Mouse (Mus musculus): Measurements from ENCODE around the gene Ankrd52.

Ankrd52 gene

DNA sequence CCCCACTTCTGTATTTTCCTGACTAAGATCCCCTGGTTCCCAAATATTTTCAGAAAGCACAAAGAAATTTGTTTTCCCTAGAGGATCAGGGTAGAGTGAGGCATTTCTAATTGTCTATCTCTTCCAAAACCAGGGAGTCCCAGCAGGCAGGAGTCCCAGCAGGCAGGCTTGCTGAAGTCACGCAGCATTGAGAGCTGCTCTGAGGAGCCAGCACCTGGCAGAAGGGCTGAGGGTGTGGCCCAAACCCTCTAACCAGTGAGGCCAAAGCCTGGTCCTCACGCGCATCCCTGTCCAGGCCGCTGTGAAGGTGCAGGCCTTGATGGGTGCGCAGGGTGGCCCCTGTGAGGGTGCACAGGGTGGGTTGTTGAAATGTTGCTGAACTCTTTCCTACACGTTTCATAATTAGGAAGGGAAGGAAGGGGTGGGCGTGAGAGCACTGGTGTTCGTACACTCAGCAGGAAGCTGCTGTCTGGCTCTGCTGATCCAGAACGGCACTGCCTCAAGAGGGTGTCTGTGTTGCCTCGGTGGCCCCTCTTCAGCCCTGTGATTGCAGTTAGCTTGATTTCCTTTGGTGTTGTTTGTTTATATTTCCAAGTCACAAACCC lies 61.9 kb downstream of the Ankrd52 start:
- peak; percentile 41 to 65 for DNase-seq (ENCODE audit: low spot score in 2 of 2)

GRCm38 (mm10) chr10:128440407-128440806 lies 63.5 kb downstream of the Ankrd52 start:
- no peak for DNase-seq (ENCODE audit: low spot score in 2 of 2)

DNA sequence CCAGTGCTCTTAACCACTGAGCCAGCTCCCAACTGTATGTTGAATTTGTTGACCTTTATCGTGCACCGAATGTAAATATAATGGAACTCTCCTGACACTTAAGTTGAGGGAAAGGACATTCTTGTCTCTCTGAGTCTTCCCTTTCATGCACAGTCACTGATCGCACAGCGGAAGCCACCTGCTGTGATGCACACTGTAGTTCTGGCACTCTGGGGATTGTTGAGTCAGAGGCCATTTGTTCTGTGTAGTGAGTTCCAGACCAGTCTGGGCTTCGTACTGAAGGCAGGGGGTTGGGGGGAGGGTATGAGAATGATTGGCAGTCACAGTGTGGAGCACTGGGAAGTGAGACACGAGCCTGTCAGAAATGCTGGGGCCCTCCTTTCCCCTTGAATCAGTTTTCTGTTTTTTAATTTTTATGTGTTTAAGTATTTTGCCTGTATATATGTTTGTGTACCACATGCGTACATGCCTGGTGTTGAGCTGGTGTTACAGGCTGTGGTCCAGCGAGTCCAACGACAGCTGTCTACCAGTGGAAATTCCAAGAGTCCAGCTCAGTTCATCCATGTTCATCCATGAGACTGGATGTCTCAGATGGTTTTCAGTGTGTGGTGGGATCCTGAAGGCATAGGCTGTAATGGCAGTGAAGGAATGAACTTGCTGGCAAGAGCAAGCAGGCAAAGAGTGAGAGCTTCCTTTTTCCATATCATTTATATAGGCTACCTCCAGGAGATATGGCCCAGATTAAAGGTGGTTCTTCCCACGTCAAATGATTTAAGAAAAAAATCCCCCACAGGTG lies 64.6 kb downstream of the Ankrd52 start:
- no peak for DNase-seq (ENCODE audit: low spot score in 2 of 2)

- no peak for DNase-seq (ENCODE audit: low spot score in 2 of 2)
Measured at GRCm38 (mm10) chr10:128442718-128443117, 65.8 kb downstream of the Ankrd52 start.

DNA sequence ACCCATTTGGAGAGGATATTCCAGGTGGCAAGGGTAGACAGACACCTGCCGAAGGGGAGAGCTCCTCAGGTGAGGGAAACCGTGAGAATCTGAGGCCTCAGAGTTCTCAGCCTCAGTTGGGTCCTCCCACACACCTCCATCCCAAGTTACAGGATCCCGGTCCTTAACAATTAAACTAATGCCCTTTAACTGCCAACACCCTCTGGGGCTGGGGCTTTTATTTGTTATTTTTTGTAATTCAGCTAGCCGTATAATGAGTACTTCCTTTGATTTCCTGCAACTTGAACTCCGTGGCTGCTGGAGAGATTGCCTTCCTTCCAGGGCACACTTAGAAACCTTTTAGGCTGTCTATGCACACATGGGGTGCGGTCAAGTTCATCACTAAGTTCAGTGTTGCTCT lies 67.4 kb downstream of the Ankrd52 start:
- no peak for DNase-seq (ENCODE audit: low spot score in 2 of 2)

- DNase-seq (ENCODE audit: low spot score in 2 of 2): no peak
Measured at GRCm38 (mm10) chr10:128445407-128445806, 68.5 kb downstream of the Ankrd52 start.

GRCm38 (mm10) chr10:128451014-128451413 lies 74.1 kb downstream of the Ankrd52 start:
- no peak for DNase-seq (ENCODE audit: low spot score in 2 of 2)

DNA sequence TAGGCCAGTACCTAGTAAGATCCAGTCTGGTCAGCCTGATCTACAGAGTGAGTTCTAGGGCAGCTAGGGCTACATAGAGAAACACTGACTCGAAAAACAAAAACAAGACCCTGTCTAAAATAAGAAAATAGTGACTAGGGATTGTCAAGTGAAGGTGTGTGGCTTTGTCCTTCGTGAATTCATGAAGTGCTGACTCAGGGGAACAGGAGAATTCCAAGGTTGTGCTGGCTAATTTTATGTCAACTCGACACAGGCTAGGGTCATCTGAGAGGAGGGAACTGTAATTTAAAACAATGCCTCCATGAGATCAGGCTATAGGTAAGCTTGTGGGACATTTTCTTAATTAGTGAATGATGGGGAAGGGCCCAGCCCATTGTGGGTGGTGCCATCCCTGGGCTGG lies 77.6 kb downstream of the Ankrd52 start:
- DNase-seq (ENCODE audit: low spot score in 2 of 2): no peak

- DNase-seq (ENCODE audit: low spot score in 2 of 2): peak in 1 of 2 experiments; percentile 79
Measured at GRCm38 (mm10) chr10:128455280-128455679, 78.4 kb downstream of the Ankrd52 start.

DNA sequence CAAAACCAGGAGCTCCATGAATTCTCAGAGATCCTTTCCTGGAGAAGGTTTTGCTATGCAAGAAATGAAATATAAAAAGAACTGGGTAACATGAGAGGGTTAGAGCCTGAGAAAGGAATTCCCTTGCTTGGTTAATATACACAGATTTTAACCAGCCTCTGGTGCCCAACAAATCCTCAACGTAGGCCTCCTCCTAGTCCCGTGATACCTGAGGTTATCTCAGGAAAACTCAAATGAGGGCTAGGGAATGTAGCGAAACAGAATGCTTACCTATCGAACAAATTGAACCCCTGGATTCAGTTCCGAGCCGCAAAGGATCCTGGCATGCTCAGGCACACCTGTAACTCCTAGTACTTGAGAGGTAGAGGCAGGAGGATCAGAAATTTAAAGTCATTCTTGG lies 80.8 kb downstream of the Ankrd52 start:
- DNase-seq (ENCODE audit: low spot score in 2 of 2): no peak
